Mouse (Mus musculus) limb, embryonic 14.5 days (tissue): ENCODE data around the gene Gse1. TPM values are rescaled to one million over a fixed set of nuclear protein-coding genes. Genes with fewer than 3 reads are reported as not detected.
A peak's percentile ranks its signal among the peaks of the same experiment; 100 is the strongest.

Source experiments
- ATAC-seq: fragments of 200-750 bp; cut with Nextera tagmentation; 2 replicates; pipeline ENCODE4 v1.8.0; 2017; ENCODE audit warnings: low read depth, moderate number of reproducible peaks, moderate TSS enrichment; ENCODE audit not compliant: low FRiP score
- DNase-seq: peaks from one replicate; pipeline ENCODE4 v3.0.0-alpha.2; 2015; ENCODE audit warnings: low spot score
- H3K27ac ChIP-seq: fragments of 300-500 bp; sonication (generic); replicated peaks from 2 replicates; pipeline ENCODE4 v1.5.1; 2014; ENCODE audit warnings: low read depth, mild to moderate bottlenecking, low read length, moderate library complexity, mixed read lengths
- H3K27me3 ChIP-seq: fragments of 300-500 bp; sonication (generic); 2 replicates; pipeline ENCODE4 v1.6.1; 2014; ENCODE audit warnings: low read length, mixed read lengths; ENCODE audit not compliant: control insufficient read depth, insufficient read depth
- H3K36me3 ChIP-seq: fragments of 300-500 bp; sonication (generic); 2 replicates; pipeline ENCODE4 v1.6.1; 2014; ENCODE audit warnings: mild to moderate bottlenecking, low read length, moderate library complexity, mixed read lengths; ENCODE audit not compliant: control insufficient read depth, insufficient read depth
- H3K4me1 ChIP-seq: fragments of 300-500 bp; sonication (generic); 2 replicates; pipeline ENCODE4 v1.6.1; 2014; ENCODE audit warnings: antibody characterized with exemption, low read length, mixed read lengths; ENCODE audit not compliant: control insufficient read depth, insufficient read depth
- H3K4me2 ChIP-seq: fragments of 300-500 bp; sonication (generic); replicated peaks from 2 replicates; pipeline ENCODE4 v1.6.1; 2014; ENCODE audit warnings: low read depth, mild to moderate bottlenecking, low read length, moderate library complexity; ENCODE audit not compliant: severe bottlenecking
- H3K4me3 ChIP-seq: fragments of 300-500 bp; sonication (generic); replicated peaks from 2 replicates; pipeline ENCODE4 v1.5.1; 2014; ENCODE audit warnings: low read length
- H3K9ac ChIP-seq: fragments of 300-500 bp; sonication (generic); 2 replicates; pipeline ENCODE4 v1.6.1; 2014; ENCODE audit warnings: mild to moderate bottlenecking, low read depth, low read length, moderate library complexity; ENCODE audit not compliant: severe bottlenecking
- H3K9me3 ChIP-seq: fragments of 300-500 bp; sonication (generic); 2 replicates; pipeline ENCODE4 v1.6.1; 2016; ENCODE audit warnings: low read length; ENCODE audit not compliant: control insufficient read depth
- POLR2A ChIP-seq: fragments of 200-500 bp; IDR thresholded peaks from 2 replicates; pipeline ENCODE4 v1.8.0; 2012; ENCODE audit warnings: inconsistent platforms, mild to moderate bottlenecking, moderate library complexity, borderline replicate concordance; ENCODE audit not compliant: insufficient read depth, insufficient read length; ENCODE audit errors: extremely low read depth
- WGBS: fragments of 180-500 bp; shearing (Covaris S2); extraction: QIAGEN DNeasy Blood & Tissue Kit; methylation state at CpG from one replicate; pipeline ENCODE4 v1.1.7; 2014; 5-methylcytosine and 5-hydroxymethylcytosine counted together
- polyA plus RNA-seq, 2 experiments: library from polyadenylated mRNA; depleted of rRNA in 1 of 2; stranded (reverse) in 1 of 2; unstranded in 1 of 2; fragments of >200 nt; fragmentation: Nextera tagmentation in 1 of 2; extraction: Ambion mirVana in 1 of 2; gene quantifications; 2 replicates each; pipeline versions ENCODE4 v1.2.1 to v1.2.3; 2012 to 2014

The Gse1 gene
- polyA plus RNA-seq, 2 experiments, result 10.3 to 32.6 TPM

GRCm38 (mm10) chr8:120414216-120414615 lies 186.0 kb downstream of the Gse1 start:
- no peak overlapping the region for H3K9ac ChIP-seq
- WGBS, result 83% methylated on average over 4 of the region's 4 CpGs
- no peak for DNase-seq
- peaks cover 49% of the 10 kb centered on the region for H3K4me1 ChIP-seq
- no peaks in the 10 kb centered on the region for H3K9me3 ChIP-seq
- no peaks in the 10 kb centered on the region for H3K27me3 ChIP-seq
- no peaks in the 10 kb centered on the region for H3K36me3 ChIP-seq
- no peak overlapping the region for H3K4me2 ChIP-seq
- H3K27ac ChIP-seq, result no peak overlapping the region
- ATAC-seq, result no peak
- TF ChIP-seq POLR2A, result no peak
- no peak overlapping the region for H3K4me3 ChIP-seq

GRCm38 (mm10) chr8:120415474-120415873 lies 187.2 kb downstream of the Gse1 start:
- Histone ChIP-seq H3K4me3 (no peak overlapping the region), H3K9me3 (no peaks in the 10 kb centered on the region), H3K4me1 (peaks cover 49% of the 10 kb centered on the region), H3K27me3 (no peaks in the 10 kb centered on the region), H3K4me2 (no peak overlapping the region), H3K36me3 (no peaks in the 10 kb centered on the region), H3K27ac (no peak overlapping the region), H3K9ac (no peak overlapping the region)
- ATAC-seq, result no peak
- TF ChIP-seq POLR2A, result no peak
- WGBS, result 62% methylated on average over 8 of the region's 11 CpGs
- DNase-seq, result no peak

- no peak for DNase-seq
- 20% methylated on average over 7 of the region's 8 CpGs for WGBS
- H3K4me1 ChIP-seq, result peaks cover 47% of the 10 kb centered on the region
- peak overlapping the region; percentile 41 for H3K4me2 ChIP-seq
- peak overlapping the region; percentile 79 for H3K27ac ChIP-seq
- 0 out of 2 replicates have a peak, but pooled peaks have one; percentile 1 for ATAC-seq
- H3K9ac ChIP-seq, result 0 out of 2 replicates have a peak overlapping the region, but pooled peaks have one; percentile 3
- H3K36me3 ChIP-seq, result no peaks in the 10 kb centered on the region
- no peaks in the 10 kb centered on the region for H3K9me3 ChIP-seq
- TF ChIP-seq POLR2A, result no peak
- H3K4me3 ChIP-seq, result no peak overlapping the region
- no peaks in the 10 kb centered on the region for H3K27me3 ChIP-seq
These were observed 187.9 kb downstream of the Gse1 start for GRCm38 (mm10) chr8:120416173-120416521.

- Histone ChIP-seq H3K36me3 (no peaks in the 10 kb centered on the region), H3K4me3 (peak overlapping the region; percentile 5; the same call in 1 of the 2 replicates), H3K9ac (0 out of 2 replicates have a peak overlapping the region, but pooled peaks have one; percentile 3), H3K27ac (peak overlapping the region; percentile 79), H3K27me3 (no peaks in the 10 kb centered on the region), H3K4me2 (peak overlapping the region; percentile 41), H3K4me1 (peaks cover 47% of the 10 kb centered on the region), H3K9me3 (no peaks in the 10 kb centered on the region)
- ATAC-seq, result peak; percentile 85
- 2% methylated on average over 33 of the region's 33 CpGs for whole genome bisulfite sequencing
- DNase-seq, result peak; percentile 83
- no peak for TF ChIP-seq POLR2A
These were observed 188.5 kb downstream of the Gse1 start for GRCm38 (mm10) chr8:120416522-120417394.

GRCm38 (mm10) chr8:120418188-120418587 lies 189.9 kb downstream of the Gse1 start:
- Histone ChIP-seq H3K36me3 (no peaks in the 10 kb centered on the region), H3K4me2 (no peak overlapping the region), H3K9ac (no peak overlapping the region), H3K27me3 (no peaks in the 10 kb centered on the region), H3K27ac (no peak overlapping the region), H3K4me1 (peaks cover 49% of the 10 kb centered on the region), H3K4me3 (no peak overlapping the region), H3K9me3 (no peaks in the 10 kb centered on the region)
- no peak for TF ChIP-seq POLR2A
- WGBS, result 58% methylated on average over 5 of the region's 5 CpGs
- ATAC-seq (no peak), DNase-seq (no peak)
